Mouse (Mus musculus): ENCODE results near the gene A930002H24Rik. TPM values are rescaled to one million over a fixed set of nuclear protein-coding genes. Genes with fewer than 3 reads are reported as not detected.
"Not testable (repeated sequence)": the region's sequence is repeated elsewhere in the genome, so short reads cannot be mapped to it uniquely, and the experiment has no call there.

The A930002H24Rik gene
- polyA plus RNA-seq, 1 experiment = 2.6 TPM

DNA sequence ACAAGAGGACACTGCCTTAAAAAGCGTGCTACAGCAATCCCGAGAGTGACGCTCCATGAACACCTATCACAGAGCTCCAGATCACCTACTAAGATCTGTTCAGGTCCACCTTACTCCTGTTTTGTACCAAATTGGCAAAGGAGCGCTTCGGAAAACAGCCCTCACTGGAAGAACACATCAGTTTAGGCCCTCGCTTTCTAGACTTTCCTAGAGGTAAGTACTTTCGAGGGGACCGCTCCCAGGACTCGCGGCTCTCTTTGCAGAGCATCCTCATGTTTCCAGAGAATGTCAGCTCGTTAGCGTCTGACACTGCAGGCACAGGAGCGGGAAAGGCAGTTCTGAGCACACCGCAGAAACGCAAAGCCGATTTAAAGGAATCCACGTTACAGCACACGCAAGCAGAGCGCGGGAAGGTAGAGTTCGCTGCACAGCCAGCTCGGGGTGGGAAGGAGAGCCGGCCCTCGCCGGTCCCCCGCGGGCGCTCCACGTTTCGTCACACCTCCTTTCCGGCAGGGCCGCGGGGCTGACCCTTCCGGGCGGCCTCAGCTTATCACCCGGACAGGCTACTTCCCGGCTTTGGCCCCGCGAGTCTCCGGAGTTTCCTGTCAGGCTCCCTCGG lies 470 bp downstream of the A930002H24Rik start, which contains the start of gene Fer:
TSS of gene Fer (plus strand) at position 51 of the 619 bp plus-strand sequence.
- H3K27ac ChIP-seq (ENCODE audit: insufficient read depth, low read length) = peak within 1 kb of the TSS; percentile 75
- TF ChIP-seq POLR2A (IDR thresholded peaks at IDR 0.05; ENCODE audit: low read depth, low read length) (peak; percentile 36), CTCF (IDR thresholded peaks at IDR 0.05; ENCODE audit: borderline replicate concordance, insufficient read depth, low read length) (no peak)
- H3K4me1 ChIP-seq (ENCODE audit: control insufficient read depth, insufficient read depth, low read length) = peaks cover 6% of the 10 kb centered on the region
- peak within 1 kb of the TSS; percentile 68 for H3K4me3 ChIP-seq (ENCODE audit: insufficient read depth, low read length)

DNA sequence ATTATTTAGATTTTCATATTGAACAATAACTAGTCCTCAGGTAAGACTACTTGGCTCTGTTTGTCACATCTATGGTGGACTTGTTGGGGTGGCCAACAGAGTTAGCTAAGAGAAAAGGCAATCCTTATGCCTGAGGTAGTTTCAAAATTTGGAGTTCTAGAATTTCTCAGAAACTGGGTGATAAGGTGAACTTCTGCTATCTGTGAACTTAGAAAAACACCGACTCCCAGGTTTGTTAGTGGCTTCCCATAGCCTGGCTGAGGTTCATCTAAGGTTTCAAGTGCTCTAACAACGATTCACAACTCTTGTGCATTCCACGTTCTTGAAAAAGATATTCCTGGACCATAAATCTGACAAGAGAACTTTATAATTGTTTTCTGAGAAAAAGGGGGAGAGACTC lies 1.2 kb downstream of the A930002H24Rik start:
- no peak overlapping the region for H3K4me3 ChIP-seq (ENCODE audit: insufficient read depth, low read length)
- TF ChIP-seq POLR2A (IDR thresholded peaks at IDR 0.05; ENCODE audit: low read depth, low read length) = no peak; the same call in 1 of the 2 replicates
- no peak for TF ChIP-seq CTCF (IDR thresholded peaks at IDR 0.05; ENCODE audit: borderline replicate concordance, insufficient read depth, low read length)
- peaks cover 6% of the 10 kb centered on the region for H3K4me1 ChIP-seq (ENCODE audit: control insufficient read depth, insufficient read depth, low read length)
- H3K27ac ChIP-seq (ENCODE audit: insufficient read depth, low read length) = peak overlapping the region; percentile 39; the same call in 1 of the 2 replicates

DNA sequence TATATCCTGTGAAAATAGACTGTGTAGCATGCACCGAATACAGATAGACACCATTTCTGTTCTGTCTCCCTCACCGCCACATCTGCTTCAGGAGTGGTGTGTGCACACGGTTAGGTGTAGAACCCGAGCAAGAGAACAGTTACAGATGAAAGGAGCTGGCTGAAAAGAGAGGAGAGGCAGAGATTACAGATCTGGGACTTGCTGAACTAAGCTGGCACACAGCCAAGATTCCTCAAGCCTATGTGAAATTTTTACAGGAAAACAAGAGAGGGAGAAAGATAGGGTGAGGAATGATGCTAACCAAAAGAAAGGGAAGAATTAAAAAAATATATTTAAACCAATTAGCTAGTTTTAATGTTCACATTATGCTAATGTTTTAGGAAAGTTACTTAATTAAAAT lies 2.6 kb downstream of the A930002H24Rik start:
- H3K27ac ChIP-seq (ENCODE audit: insufficient read depth, low read length) = no peak overlapping the region
- H3K4me1 ChIP-seq (ENCODE audit: control insufficient read depth, insufficient read depth, low read length) = peaks cover 6% of the 10 kb centered on the region
- TF ChIP-seq POLR2A (IDR thresholded peaks at IDR 0.05; ENCODE audit: low read depth, low read length) (no peak), CTCF (IDR thresholded peaks at IDR 0.05; ENCODE audit: borderline replicate concordance, insufficient read depth, low read length) (no peak)
- no peak overlapping the region for H3K4me3 ChIP-seq (ENCODE audit: insufficient read depth, low read length)

DNA sequence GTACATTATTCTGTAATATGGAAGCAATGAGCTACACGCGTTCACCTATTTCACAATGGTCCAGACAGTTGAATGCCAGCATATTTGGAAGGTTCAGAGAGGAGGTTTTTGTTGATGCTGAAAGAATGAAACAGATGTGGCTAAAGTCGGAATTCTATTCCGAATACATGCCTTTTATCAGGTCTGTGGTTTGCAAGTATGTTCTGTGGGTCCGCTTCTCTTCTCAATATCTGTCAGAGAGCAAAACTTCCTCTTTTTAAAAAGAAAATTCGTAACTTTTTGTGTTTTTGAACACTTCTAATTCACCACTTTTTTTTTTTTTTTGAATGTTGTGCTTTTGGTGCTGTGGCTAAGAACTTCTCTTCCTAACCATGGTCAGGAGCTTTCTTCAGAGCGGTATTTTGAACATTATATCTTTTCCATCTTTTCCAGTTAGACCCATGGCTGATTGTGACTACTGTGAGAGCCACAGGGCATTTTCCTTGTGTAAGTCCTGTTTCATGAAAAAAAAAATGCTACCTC lies 6.5 kb downstream of the A930002H24Rik start:
- H3K27ac ChIP-seq (ENCODE audit: insufficient read depth, low read length) = no peak overlapping the region; the same call in 1 of the 2 replicates
- TF ChIP-seq CTCF (IDR thresholded peaks at IDR 0.05; ENCODE audit: borderline replicate concordance, insufficient read depth, low read length) (no peak), POLR2A (IDR thresholded peaks at IDR 0.05; ENCODE audit: low read depth, low read length) (no peak)
- H3K4me3 ChIP-seq (ENCODE audit: insufficient read depth, low read length) = no peak overlapping the region
- H3K4me1 ChIP-seq (ENCODE audit: control insufficient read depth, insufficient read depth, low read length) = peaks cover 2% of the 10 kb centered on the region; the same call in 1 of the 2 replicates

DNA sequence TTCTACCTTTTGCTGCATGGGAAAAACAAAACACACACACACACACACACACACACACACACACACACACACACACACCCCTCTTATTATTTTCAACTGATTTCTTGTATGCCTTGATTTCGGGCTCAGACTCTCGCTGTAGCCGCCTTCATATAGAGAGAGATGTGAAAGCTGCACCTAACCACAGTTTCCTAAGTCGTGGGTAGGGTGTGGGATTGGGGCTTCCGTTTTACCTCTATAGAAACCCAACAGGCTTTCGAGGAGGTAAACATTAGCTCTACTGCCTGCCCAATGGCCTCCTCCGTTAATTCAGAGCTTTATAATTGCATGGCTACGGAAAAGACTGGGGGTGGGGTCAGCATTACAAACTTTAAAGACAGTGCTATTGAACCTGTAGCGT lies 13.6 kb downstream of the A930002H24Rik start:
- no peak for TF ChIP-seq POLR2A (IDR thresholded peaks at IDR 0.05; ENCODE audit: low read depth, low read length)
- no peak for TF ChIP-seq CTCF (IDR thresholded peaks at IDR 0.05; ENCODE audit: borderline replicate concordance, insufficient read depth, low read length)
- no peak overlapping the region for H3K4me3 ChIP-seq (ENCODE audit: insufficient read depth, low read length)
- H3K4me1 ChIP-seq (ENCODE audit: control insufficient read depth, insufficient read depth, low read length) = peaks cover 5% of the 10 kb centered on the region; the same call in 1 of the 2 replicates
- 0 out of 2 replicates have a peak overlapping the region, but pooled peaks have one; percentile 4 for H3K27ac ChIP-seq (ENCODE audit: insufficient read depth, low read length)

DNA sequence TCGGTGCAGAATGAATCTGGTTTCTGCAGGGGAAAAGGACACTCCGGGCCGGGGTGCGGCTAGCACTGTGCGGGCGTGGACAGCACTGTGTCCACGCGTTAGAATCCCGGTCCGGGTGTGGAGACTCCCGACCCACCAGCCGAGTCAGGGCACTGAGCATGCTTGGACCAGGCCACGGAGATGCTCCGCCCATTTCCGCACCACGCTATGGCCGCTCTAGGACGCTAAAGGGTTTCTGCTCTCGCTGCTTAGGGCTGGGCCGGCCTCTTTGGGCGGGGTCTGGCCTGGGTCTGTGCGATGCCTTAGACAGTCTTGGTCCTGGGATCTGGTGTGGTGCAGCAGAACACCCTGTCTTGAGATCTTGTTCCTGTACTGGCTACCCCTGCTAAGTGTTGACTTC lies 14.0 kb downstream of the A930002H24Rik start:
- peak overlapping the region; percentile 49 for H3K4me3 ChIP-seq (ENCODE audit: insufficient read depth, low read length)
- H3K4me1 ChIP-seq (ENCODE audit: control insufficient read depth, insufficient read depth, low read length) = peaks cover 5% of the 10 kb centered on the region; the same call in 1 of the 2 replicates
- no peak for TF ChIP-seq CTCF (IDR thresholded peaks at IDR 0.05; ENCODE audit: borderline replicate concordance, insufficient read depth, low read length)
- peak; percentile 90 for TF ChIP-seq POLR2A (IDR thresholded peaks at IDR 0.05; ENCODE audit: low read depth, low read length)
- peak overlapping the region; percentile 79 for H3K27ac ChIP-seq (ENCODE audit: insufficient read depth, low read length)

DNA sequence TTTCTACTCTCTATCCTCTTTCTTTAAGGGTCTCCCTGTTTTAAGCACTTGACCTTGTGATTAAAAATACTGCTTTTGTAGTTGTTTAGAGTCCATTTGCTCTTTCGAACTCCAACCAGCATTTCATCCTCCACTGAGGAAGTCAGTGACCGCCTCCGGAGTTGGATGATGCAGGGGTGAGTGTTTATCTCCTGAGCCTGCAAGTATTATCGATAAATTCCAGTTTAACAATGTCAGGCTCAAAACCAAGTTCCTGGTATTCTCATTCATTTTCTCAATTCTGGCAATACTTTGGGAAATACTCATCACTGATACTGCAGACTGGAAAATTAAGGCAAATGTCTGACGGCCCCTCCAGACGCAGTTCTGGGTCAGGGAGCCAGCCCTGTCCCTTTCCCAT lies 14.4 kb downstream of the A930002H24Rik start:
- TF ChIP-seq POLR2A (IDR thresholded peaks at IDR 0.05; ENCODE audit: low read depth, low read length) = no peak
- no peak for TF ChIP-seq CTCF (IDR thresholded peaks at IDR 0.05; ENCODE audit: borderline replicate concordance, insufficient read depth, low read length)
- Histone ChIP-seq H3K27ac (ENCODE audit: insufficient read depth, low read length) (peak overlapping the region; percentile 79), H3K4me3 (ENCODE audit: insufficient read depth, low read length) (peak overlapping the region; percentile 49), H3K4me1 (ENCODE audit: control insufficient read depth, insufficient read depth, low read length) (peaks cover 5% of the 10 kb centered on the region; the same call in 1 of the 2 replicates)

DNA sequence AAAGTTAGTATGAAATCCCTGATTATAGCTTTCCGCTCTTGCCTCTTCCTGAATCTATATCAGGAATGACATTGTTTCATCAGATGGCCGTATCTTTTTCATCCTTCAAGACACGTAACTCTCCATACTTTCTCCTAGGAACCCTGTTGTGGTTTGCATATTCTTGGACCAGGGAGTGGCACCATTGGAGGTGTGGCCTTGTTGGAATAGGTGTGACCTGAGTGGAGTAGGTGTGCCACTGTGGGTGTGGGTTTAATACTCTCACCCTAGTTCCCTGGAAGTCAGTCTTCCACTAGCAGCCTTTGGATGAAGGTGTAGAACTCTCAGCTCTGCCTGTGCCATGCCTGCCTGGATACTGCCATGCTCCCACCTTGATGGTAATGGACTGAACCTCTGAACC lies 17.8 kb downstream of the A930002H24Rik start:
- not testable (repeated sequence) for H3K27ac ChIP-seq (ENCODE audit: insufficient read depth, low read length); H3K4me3 ChIP-seq (ENCODE audit: insufficient read depth, low read length); H3K4me1 ChIP-seq (ENCODE audit: control insufficient read depth, insufficient read depth, low read length)

DNA sequence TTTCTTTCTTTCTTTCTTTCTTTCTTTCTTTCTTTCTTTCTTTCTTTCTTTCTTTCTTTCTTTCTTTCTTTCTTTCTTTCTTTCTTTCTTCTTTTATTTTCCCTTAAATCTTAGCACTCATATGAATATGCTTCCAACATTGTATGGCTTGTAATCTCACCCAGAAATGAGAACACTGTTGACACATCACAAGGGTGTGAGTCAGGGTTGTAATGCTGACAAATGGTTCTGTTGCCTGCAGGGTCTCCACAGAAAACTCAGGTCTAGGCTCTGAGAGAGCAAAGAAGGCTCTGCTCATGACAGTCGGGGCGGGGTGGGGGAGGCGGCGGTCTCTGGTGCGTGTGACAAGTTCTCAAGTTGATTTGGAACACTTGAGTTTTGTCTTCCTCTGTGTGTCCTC lies 18.7 kb downstream of the A930002H24Rik start:
- peaks cover 5% of the 10 kb centered on the region; the same call in 1 of the 2 replicates for H3K4me1 ChIP-seq (ENCODE audit: control insufficient read depth, insufficient read depth, low read length)
- H3K27ac ChIP-seq (ENCODE audit: insufficient read depth, low read length) = no peak overlapping the region
- H3K4me3 ChIP-seq (ENCODE audit: insufficient read depth, low read length) = no peak overlapping the region
- TF ChIP-seq CTCF (IDR thresholded peaks at IDR 0.05; ENCODE audit: borderline replicate concordance, insufficient read depth, low read length) = no peak
- no peak for TF ChIP-seq POLR2A (IDR thresholded peaks at IDR 0.05; ENCODE audit: low read depth, low read length)

DNA sequence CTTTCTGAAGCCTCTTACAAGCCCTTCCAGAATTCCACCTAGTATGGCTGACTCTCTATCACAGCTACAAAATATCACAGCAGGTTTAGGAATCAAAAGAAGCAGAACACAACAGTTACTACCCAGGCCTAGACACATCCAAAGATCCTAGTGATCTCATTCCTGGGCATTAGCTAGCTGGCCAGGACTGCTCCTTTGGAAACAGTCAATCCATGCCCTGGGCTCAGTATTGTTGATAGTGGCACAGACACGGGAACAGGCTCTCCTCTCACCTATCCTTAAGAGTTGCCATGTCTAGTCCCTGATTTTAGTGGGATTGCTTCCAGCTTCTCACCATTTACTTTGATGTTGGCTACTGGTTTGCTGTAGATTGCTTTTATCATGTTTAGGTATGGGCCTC lies 21.4 kb downstream of the A930002H24Rik start:
- Histone ChIP-seq H3K4me3 (ENCODE audit: insufficient read depth, low read length) (no peak overlapping the region), H3K27ac (ENCODE audit: insufficient read depth, low read length) (no peak overlapping the region), H3K4me1 (ENCODE audit: control insufficient read depth, insufficient read depth, low read length) (peaks cover 2% of the 10 kb centered on the region; the same call in 1 of the 2 replicates)
- TF ChIP-seq POLR2A (IDR thresholded peaks at IDR 0.05; ENCODE audit: low read depth, low read length) (no peak), CTCF (IDR thresholded peaks at IDR 0.05; ENCODE audit: borderline replicate concordance, insufficient read depth, low read length) (no peak)
